Mouse (Mus musculus) liver, embryonic 11.5 days (tissue): ENCODE results near the gene Stn1. TPM values are rescaled to one million over a fixed set of nuclear protein-coding genes. Genes with fewer than 3 reads are reported as not detected.

Source experiments
- ATAC-seq: fragments of 200-750 bp; cut with Nextera tagmentation; replicated peaks from 2 replicates; pipeline ENCODE4 v1.8.0; 2017; ENCODE audit warnings: moderate number of reproducible peaks, mild to moderate bottlenecking, moderate TSS enrichment, moderate library complexity; ENCODE audit not compliant: low FRiP score
- DNase-seq: peaks from one replicate; pipeline ENCODE4 v3.0.0-alpha.2; 2017; ENCODE audit warnings: low spot score
- H3K27ac ChIP-seq: fragments of 300-500 bp; sonication (generic); 2 replicates; pipeline ENCODE4 v1.5.1; 2014; ENCODE audit warnings: mild to moderate bottlenecking, low read depth, low read length, control low read depth
- H3K27me3 ChIP-seq: fragments of 300-500 bp; sonication (generic); replicated peaks from 2 replicates; pipeline ENCODE4 v1.6.1; 2014; ENCODE audit warnings: low read length, mixed read lengths; ENCODE audit not compliant: control insufficient read depth, insufficient read depth
- H3K36me3 ChIP-seq: fragments of 300-500 bp; sonication (generic); 2 replicates; pipeline ENCODE4 v1.6.1; 2014; ENCODE audit warnings: mild to moderate bottlenecking, low read length, moderate library complexity, mixed read lengths; ENCODE audit not compliant: control insufficient read depth, insufficient read depth
- H3K4me1 ChIP-seq: fragments of 300-500 bp; sonication (generic); replicated peaks from 2 replicates; pipeline ENCODE4 v1.6.1; 2014; ENCODE audit warnings: low read length, mixed read lengths; ENCODE audit not compliant: control insufficient read depth, insufficient read depth
- H3K4me2 ChIP-seq: fragments of 300-500 bp; sonication (generic); 2 replicates; pipeline ENCODE4 v1.6.1; 2014; ENCODE audit warnings: mild to moderate bottlenecking, control low read depth, moderate library complexity
- H3K4me3 ChIP-seq: fragments of 300-500 bp; sonication (generic); 2 replicates; pipeline ENCODE4 v1.5.1; 2014; ENCODE audit warnings: low read depth, low read length, control low read depth
- H3K9ac ChIP-seq: fragments of 300-500 bp; sonication (generic); 2 replicates; pipeline ENCODE4 v1.6.1; 2014; ENCODE audit warnings: low read depth, low read length, control low read depth
- H3K9me3 ChIP-seq: fragments of 300-500 bp; sonication (generic); 2 replicates; pipeline ENCODE4 v1.6.1; 2016; ENCODE audit warnings: low read length, inconsistent platforms, mixed read lengths; ENCODE audit not compliant: control insufficient read depth
- WGBS: fragments of 180-500 bp; shearing (Covaris S2); extraction: QIAGEN DNeasy Blood & Tissue Kit; methylation state at CpG from one replicate; pipeline ENCODE4 v1.1.7; 2014; 5-methylcytosine and 5-hydroxymethylcytosine counted together
- polyA plus RNA-seq: library from polyadenylated mRNA; unstranded; fragments of >200 nt; fragmentation: Nextera tagmentation; extraction: Ambion mirVana; gene quantifications from 2 replicates; pipeline ENCODE4 v1.2.1, GENCODE M21; 2014

The Stn1 gene
- polyA plus RNA-seq, 1 experiment from 2014 or later, result 30.8 TPM

- Histone ChIP-seq H3K4me2 (no peak overlapping the region), H3K27me3 (no peaks in the 10 kb centered on the region), H3K36me3 (no peaks in the 10 kb centered on the region), H3K4me3 (no peak overlapping the region), H3K4me1 (0 out of 2 replicates have a peak, but pooled peaks cover 3% of the 10 kb centered on the region), H3K9ac (no peak overlapping the region), H3K9me3 (no peaks in the 10 kb centered on the region), H3K27ac (no peak overlapping the region)
- WGBS, result 89% methylated on average over 5 of the region's 5 CpGs
- ATAC-seq (no peak), DNase-seq (no peak)
Observed at GRCm38 (mm10) chr19:47570042-47570441, 32.7 kb upstream of the Stn1 start.

- ATAC-seq (no peak), DNase-seq (no peak)
- H3K9me3 ChIP-seq, result no peaks in the 10 kb centered on the region
- H3K36me3 ChIP-seq, result no peaks in the 10 kb centered on the region
- no peak overlapping the region for H3K27ac ChIP-seq
- no peak overlapping the region for H3K9ac ChIP-seq
- H3K4me1 ChIP-seq, result 0 out of 2 replicates have a peak, but pooled peaks cover 5% of the 10 kb centered on the region
- H3K27me3 ChIP-seq, result no peaks in the 10 kb centered on the region
- H3K4me2 ChIP-seq, result no peak overlapping the region
- no peak overlapping the region for H3K4me3 ChIP-seq
- WGBS, result 77% methylated on average over 8 of the region's 8 CpGs
Observed at GRCm38 (mm10) chr19:47565994-47566393, 28.7 kb upstream of the Stn1 start.

DNA sequence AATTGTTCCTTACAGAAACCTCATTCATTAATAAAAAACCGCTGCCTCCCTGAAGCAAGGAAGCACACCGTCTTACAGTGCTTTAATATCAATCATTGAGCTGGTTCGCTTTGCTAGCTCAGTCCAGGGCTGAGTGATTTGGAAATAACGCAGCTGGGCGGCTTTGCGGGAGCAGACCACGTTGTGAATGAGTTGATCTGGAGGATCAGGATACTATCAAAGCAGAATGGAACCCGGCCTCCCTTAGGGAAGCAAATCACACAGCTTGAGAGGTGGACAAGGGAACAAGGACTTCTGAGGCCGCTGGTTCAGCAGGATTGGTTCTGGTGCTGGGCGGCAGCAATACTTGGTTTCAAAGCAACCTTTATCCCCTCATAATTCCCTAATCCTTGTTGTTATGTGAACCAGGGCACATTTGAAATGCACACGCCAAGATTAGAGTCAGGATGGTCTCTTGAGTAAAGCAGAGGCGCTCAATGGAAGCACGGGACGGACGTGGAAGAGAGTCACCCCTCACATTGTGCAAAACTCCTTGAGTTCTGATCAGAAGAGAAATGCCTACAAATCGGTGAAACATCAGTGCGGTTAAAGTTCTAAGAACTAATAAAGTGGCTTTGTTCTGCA, 27.8 kb upstream of the Stn1 start:
- H3K4me2 ChIP-seq, result no peak overlapping the region
- 78% methylated on average over 17 of the region's 17 CpGs for WGBS
- H3K27ac ChIP-seq, result no peak overlapping the region
- DNase-seq (no peak), ATAC-seq (no peak)
- H3K4me3 ChIP-seq, result no peak overlapping the region
- no peaks in the 10 kb centered on the region for H3K36me3 ChIP-seq
- H3K9me3 ChIP-seq, result no peaks in the 10 kb centered on the region
- H3K27me3 ChIP-seq, result no peaks in the 10 kb centered on the region
- H3K4me1 ChIP-seq, result peaks cover 12% of the 10 kb centered on the region; the same call in 1 of the 2 replicates
- no peak overlapping the region for H3K9ac ChIP-seq

DNA sequence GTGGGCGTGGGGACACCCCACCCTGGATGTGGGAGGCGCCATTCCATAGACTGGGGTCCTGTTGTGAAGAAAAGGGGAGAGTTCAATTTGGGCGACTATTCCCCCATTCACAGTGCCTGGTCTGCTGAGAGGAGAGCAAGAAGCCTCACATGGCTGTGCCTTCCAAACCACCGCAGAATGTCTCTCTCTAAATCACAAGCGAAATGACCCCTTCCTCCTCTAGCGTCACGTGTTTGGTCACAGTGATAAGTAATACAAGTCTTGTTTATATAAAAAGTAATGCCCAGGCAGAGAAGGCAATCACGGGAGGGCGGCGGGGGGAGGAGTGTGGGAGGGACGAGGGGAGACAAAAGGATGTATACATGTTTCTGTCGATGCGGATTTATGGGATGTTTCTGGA, 26.4 kb upstream of the Stn1 start:
- Histone ChIP-seq H3K4me1 (peaks cover 14% of the 10 kb centered on the region; the same call in 1 of the 2 replicates), H3K27me3 (no peaks in the 10 kb centered on the region), H3K27ac (no peak overlapping the region), H3K36me3 (no peaks in the 10 kb centered on the region), H3K9me3 (no peaks in the 10 kb centered on the region), H3K4me3 (no peak overlapping the region), H3K9ac (no peak overlapping the region), H3K4me2 (no peak overlapping the region)
- ATAC-seq, result no peak
- 56% methylated on average over 13 of the region's 13 CpGs for WGBS
- DNase-seq, result no peak

DNA sequence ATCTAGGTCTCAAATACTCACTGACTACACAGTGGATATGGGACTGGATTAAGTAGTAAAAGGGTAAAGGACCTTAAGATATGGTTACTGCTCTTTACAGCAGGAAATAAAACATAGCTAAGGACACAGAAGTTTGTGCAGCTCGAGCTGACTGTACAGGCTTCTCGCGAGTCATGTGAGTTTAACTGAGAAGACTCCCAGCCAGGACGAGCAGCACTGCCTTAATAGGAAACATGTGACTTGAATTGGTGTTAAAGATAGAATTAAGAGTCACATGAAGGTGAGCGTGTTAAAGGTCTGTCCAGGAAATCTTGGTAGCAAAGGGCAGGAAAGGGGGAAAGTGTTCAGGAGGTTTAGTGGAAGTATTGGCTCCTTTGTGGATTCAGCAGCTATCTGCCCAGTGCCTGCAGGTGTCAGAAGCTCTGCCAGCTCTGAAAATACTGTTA, 24.7 kb upstream of the Stn1 start:
- WGBS, result 62% methylated on average over 5 of the region's 5 CpGs
- ATAC-seq, result no peak
- H3K27ac ChIP-seq, result no peak overlapping the region
- H3K9ac ChIP-seq, result no peak overlapping the region
- DNase-seq, result no peak
- H3K36me3 ChIP-seq, result no peaks in the 10 kb centered on the region
- no peaks in the 10 kb centered on the region for H3K27me3 ChIP-seq
- no peak overlapping the region for H3K4me2 ChIP-seq
- H3K9me3 ChIP-seq, result no peaks in the 10 kb centered on the region
- peaks cover 14% of the 10 kb centered on the region; the same call in 1 of the 2 replicates for H3K4me1 ChIP-seq
- no peak overlapping the region for H3K4me3 ChIP-seq

DNA sequence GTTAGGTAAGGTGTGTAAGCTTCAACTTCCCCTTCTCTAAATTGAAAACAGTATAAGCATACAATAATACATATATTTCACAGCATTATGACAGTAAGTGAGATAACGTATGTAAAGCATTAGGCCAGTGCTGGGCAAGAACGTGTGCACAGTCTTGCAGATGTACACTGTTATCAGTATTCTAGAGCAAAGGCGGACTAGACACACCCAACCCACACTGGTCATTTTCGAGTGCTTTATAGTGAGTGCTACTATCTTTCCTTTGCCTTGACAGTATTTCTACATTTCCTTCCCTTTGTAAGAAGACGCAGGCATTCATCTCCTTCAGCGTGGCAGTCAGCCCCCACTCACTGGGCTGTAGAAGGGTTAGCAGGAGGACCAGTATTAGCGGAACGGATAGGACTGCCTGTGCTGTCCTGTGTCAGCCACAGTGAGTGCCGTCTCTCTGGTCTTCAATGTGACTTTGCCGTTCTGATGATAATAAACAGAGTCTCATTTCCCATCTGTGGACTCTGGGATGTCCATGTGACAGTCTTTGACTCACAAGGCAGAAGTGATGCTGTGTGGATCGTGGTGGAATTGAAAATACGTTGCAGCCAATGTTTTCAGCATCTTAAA, 23.3 kb upstream of the Stn1 start:
- ATAC-seq, result peak; percentile 87
- Histone ChIP-seq H3K9me3 (no peaks in the 10 kb centered on the region), H3K36me3 (no peaks in the 10 kb centered on the region), H3K27ac (no peak overlapping the region), H3K9ac (no peak overlapping the region), H3K27me3 (no peaks in the 10 kb centered on the region), H3K4me2 (peak overlapping the region; percentile 8; the same call in 1 of the 2 replicates), H3K4me3 (no peak overlapping the region), H3K4me1 (peaks cover 11% of the 10 kb centered on the region; the same call in 1 of the 2 replicates)
- 50% methylated on average over 12 of the region's 12 CpGs for WGBS
- DNase-seq, result no peak

DNA sequence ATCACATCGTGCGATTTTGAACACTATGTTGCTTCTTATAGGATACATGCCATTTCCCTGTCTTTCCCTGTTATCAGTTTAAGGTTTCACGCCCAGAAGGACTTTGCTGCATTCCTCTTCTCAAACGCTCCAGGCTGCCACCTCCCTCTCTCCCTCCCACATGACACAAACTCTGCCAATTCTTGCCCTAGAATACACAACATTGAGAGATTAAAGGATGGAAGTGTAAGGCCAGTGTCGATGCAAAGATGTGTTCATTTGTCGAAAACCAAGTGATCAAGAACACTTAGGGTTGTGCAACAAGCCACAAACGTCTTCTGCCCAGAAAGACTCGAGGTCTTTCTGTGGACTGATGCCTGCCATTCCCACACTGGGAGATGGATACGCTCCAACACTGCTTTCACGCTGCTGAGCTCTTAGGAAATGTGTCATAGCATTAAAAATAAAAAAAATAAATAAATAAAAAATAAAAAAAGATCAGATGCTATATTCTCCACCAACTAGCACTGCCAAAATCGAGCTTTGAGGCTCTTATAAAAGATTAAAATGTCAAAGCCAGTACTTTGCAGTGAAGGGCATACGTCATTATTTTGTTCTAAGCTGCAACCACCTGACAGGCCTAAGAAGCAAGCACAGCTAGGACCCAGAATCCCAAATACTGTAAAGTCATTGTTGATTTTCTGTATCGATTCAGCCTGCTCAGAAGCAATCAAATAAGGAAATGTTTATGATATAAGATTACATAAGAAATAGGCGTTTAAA, 22.6 kb upstream of the Stn1 start:
- Histone ChIP-seq H3K36me3 (no peaks in the 10 kb centered on the region), H3K4me1 (peaks cover 11% of the 10 kb centered on the region; the same call in 1 of the 2 replicates), H3K4me3 (no peak overlapping the region), H3K27ac (no peak overlapping the region), H3K4me2 (no peak overlapping the region), H3K9ac (no peak overlapping the region), H3K27me3 (no peaks in the 10 kb centered on the region), H3K9me3 (no peaks in the 10 kb centered on the region)
- WGBS, result 66% methylated on average over 14 of the region's 14 CpGs
- 0 out of 2 replicates have a peak, but pooled peaks have one; percentile 7 for ATAC-seq
- DNase-seq, result no peak

GRCm38 (mm10) chr19:47559145-47559544, 21.8 kb upstream of the Stn1 start:
- peaks cover 11% of the 10 kb centered on the region; the same call in 1 of the 2 replicates for H3K4me1 ChIP-seq
- DNase-seq (no peak), ATAC-seq (no peak)
- no peak overlapping the region for H3K4me3 ChIP-seq
- no peak overlapping the region for H3K27ac ChIP-seq
- H3K4me2 ChIP-seq, result no peak overlapping the region
- no peaks in the 10 kb centered on the region for H3K27me3 ChIP-seq
- no peak overlapping the region for H3K9ac ChIP-seq
- no peaks in the 10 kb centered on the region for H3K9me3 ChIP-seq
- no peaks in the 10 kb centered on the region for H3K36me3 ChIP-seq
- WGBS, result 80% methylated on average over 5 of the region's 5 CpGs
